Mouse (Mus musculus): ENCODE data around the gene Sf3b5. TPM values are rescaled to one million over a fixed set of nuclear protein-coding genes. Genes with fewer than 3 reads are reported as not detected.

Sf3b5 gene
- polyA plus RNA-seq (2017; shearing (Covaris generic)), result 16.9 TPM

GRCm38 (mm10) chr10:13005043-13005442 is at the start of gene Sf3b5:
Sf3b5 (plus strand) TSS chr10:13005343.

GRCm38 (mm10) chr10:12964151-12965075 is 40.7 kb upstream of the Sf3b5 start, which contains the start of gene Stx11:
Stx11 (minus strand) TSS chr10:12964298.

Other genes with a start within 250 kb of the Sf3b5 start
- gene Utrn, start 136.0 kb upstream of the Sf3b5 start, polyA plus RNA-seq (2017; shearing (Covaris generic)), result 392 TPM
- 1.3 TPM for gene Stx11, start 41.0 kb upstream of the Sf3b5 start, polyA plus RNA-seq (2017; shearing (Covaris generic))
- 0.78 TPM for gene Plagl1, start 55.2 kb downstream of the Sf3b5 start, polyA plus RNA-seq (2017; shearing (Covaris generic))
- not detected for gene Zc2hc1b, start 172.7 kb downstream of the Sf3b5 start, polyA plus RNA-seq (2017; shearing (Covaris generic))
- gene Ltv1, start 187.8 kb downstream of the Sf3b5 start, polyA plus RNA-seq (2017; shearing (Covaris generic)), result 94.8 TPM